ENCODE assay signal across 9 mouse cellular contexts in the genomic region with DNA sequence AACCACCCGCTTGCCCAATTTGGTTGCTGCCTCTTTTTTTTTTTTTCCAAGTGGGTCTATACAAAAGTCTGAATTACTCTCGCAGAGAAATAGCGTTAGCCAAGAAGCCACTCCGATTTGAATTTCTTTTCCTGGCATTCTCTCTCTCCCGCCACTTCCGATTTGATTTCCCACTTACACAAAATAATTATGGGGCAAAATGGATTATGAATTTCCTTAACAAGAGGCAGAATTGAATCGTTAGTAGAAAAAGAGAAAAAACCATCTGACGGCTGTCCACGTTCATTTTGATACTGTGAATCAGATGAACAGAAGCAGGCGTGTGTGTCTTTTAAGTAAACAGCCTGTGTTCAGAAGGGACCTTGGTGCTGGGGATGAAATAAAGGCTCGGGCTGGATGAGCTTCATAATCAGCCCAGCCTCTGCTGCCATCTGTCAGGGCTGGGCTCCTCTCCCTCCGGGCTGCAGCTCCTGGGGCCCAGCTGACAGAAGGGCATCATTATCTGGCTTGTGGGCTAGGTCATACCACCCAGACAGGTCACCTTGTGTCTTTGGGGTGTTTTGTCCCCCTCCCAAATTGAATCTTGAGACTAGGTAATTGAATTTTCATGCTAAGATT.
DNase-seq lines count a peak whose midpoint lies in the region; ATAC-seq and TF ChIP-seq lines count a peak whose summit lies in the region.
"Had no signal": no experiment of that assay in that cellular context is flagged by ENCODE, and none has a peak within 500 bp of the region (broad histone marks: within the 10 kb centered on the region; RNA-seq: fewer than 3 reads in every experiment).

No protein-coding gene starts in this region.

- H3K36me3 ChIP-seq in lung, embryonic 15.5 days = no peaks in the 10 kb centered on the region
- H3K36me3 ChIP-seq in embryonic facial prominence, embryonic 13.5 days = no peaks in the 10 kb centered on the region
- no peaks in the 10 kb centered on the region for H3K36me3 ChIP-seq in liver, embryonic 11.5 days (ENCODE audit: control insufficient read depth, insufficient read depth, low read length)
- H3K36me3 ChIP-seq: limb, embryonic 15.5 days had no signal

- H3K4me2 ChIP-seq in lung, embryonic 15.5 days = peak overlapping the region; percentile 4; the same call in 1 of the 2 replicates
- peak overlapping the region; percentile 10 for H3K4me2 ChIP-seq in embryonic facial prominence, embryonic 13.5 days
- no peak overlapping the region for H3K4me2 ChIP-seq in liver, embryonic 11.5 days
- H3K4me2 ChIP-seq: limb, embryonic 15.5 days had no signal

- 36% methylated on average over 12 of the region's 12 CpGs for WGBS in lung, embryonic 15.5 days
- WGBS in lung, adult 2 months = 43% methylated on average over 12 of the region's 12 CpGs
- 35% methylated on average over 12 of the region's 12 CpGs for WGBS in embryonic facial prominence, embryonic 13.5 days
- WGBS in liver, embryonic 11.5 days = 70% methylated on average over 12 of the region's 12 CpGs

- TF ChIP-seq CTCF in lung, adult 2 months (IDR thresholded peaks at IDR 0.05; ENCODE audit: insufficient read depth, low read length) = no peak

- no peaks in the 10 kb centered on the region for H3K27me3 ChIP-seq in lung, embryonic 15.5 days
- no peaks in the 10 kb centered on the region for H3K27me3 ChIP-seq in embryonic facial prominence, embryonic 13.5 days
- no peaks in the 10 kb centered on the region for H3K27me3 ChIP-seq in liver, embryonic 11.5 days (replicated peaks; ENCODE audit: control insufficient read depth, insufficient read depth, low read length)
- H3K27me3 ChIP-seq: limb, embryonic 15.5 days had no signal

- ATAC-seq in lung, embryonic 15.5 days (ENCODE audit: borderline replicate concordance, extremely low read depth, low FRiP score, low TSS enrichment) = no peak
- ATAC-seq in embryonic facial prominence, embryonic 13.5 days (ENCODE audit: insufficient number of reproducible peaks, insufficient read depth, low FRiP score, low TSS enrichment, low read depth) = no peak
- peak; percentile 78 for ATAC-seq in liver, embryonic 11.5 days (replicated peaks; ENCODE audit: low FRiP score)

- no peak overlapping the region for H3K27ac ChIP-seq in lung, embryonic 15.5 days
- no peak overlapping the region for H3K27ac ChIP-seq in embryonic facial prominence, embryonic 13.5 days
- no peak overlapping the region for H3K27ac ChIP-seq in liver, embryonic 11.5 days (ENCODE audit: low read depth, low read length)
- H3K27ac ChIP-seq: limb, embryonic 15.5 days had no signal

- no peaks in the 10 kb centered on the region for H3K9me3 ChIP-seq in lung, embryonic 15.5 days
- H3K9me3 ChIP-seq in embryonic facial prominence, embryonic 13.5 days = no peaks in the 10 kb centered on the region
- H3K9me3 ChIP-seq in liver, embryonic 11.5 days (ENCODE audit: control insufficient read depth, low read length) = no peaks in the 10 kb centered on the region
- H3K9me3 ChIP-seq: limb, embryonic 15.5 days had no signal

- H3K4me3 ChIP-seq in lung, embryonic 15.5 days = no peak overlapping the region
- no peak overlapping the region for H3K4me3 ChIP-seq in lung, adult 2 months (replicated peaks; ENCODE audit: extremely low read depth, low read depth, low read length)
- H3K4me3 ChIP-seq in embryonic facial prominence, embryonic 13.5 days = no peak overlapping the region
- H3K4me3 ChIP-seq in liver, embryonic 11.5 days (ENCODE audit: low read depth, low read length) = no peak overlapping the region
- H3K4me3 ChIP-seq: limb, embryonic 15.5 days had no signal

- no peak for TF ChIP-seq POLR2A in lung, adult 2 months (IDR thresholded peaks at IDR 0.05; ENCODE audit: borderline replicate concordance, extremely low read depth, low read depth, low read length)

- no peak for DNase-seq in lung, adult 2 months
- no peak for DNase-seq in liver, embryonic 11.5 days (ENCODE audit: low spot score)
- DNase-seq in retina, embryonic 14.5 days (ENCODE audit: low spot score) = peak; percentile 71
- DNase-seq in urinary bladder, postnatal 4 days (ENCODE audit: low spot score in 2 of 2) = no peak
- no peak for DNase-seq in urinary bladder, postnatal 25 days (ENCODE audit: low spot score)
- DNase-seq: heart, postnatal 10 days had no signal

- no peaks in the 10 kb centered on the region for H3K4me1 ChIP-seq in lung, embryonic 15.5 days
- H3K4me1 ChIP-seq in lung, adult 2 months (ENCODE audit: control insufficient read depth, insufficient read depth, low read length) = no peaks in the 10 kb centered on the region
- peaks cover 12% of the 10 kb centered on the region for H3K4me1 ChIP-seq in embryonic facial prominence, embryonic 13.5 days
- H3K4me1 ChIP-seq in liver, embryonic 11.5 days (replicated peaks; ENCODE audit: control insufficient read depth, insufficient read depth, low read length) = peaks cover 2% of the 10 kb centered on the region; the same call in 1 of the 2 replicates
- H3K4me1 ChIP-seq: limb, embryonic 15.5 days had no signal

- H3K9ac ChIP-seq in lung, embryonic 15.5 days = no peak overlapping the region
- H3K9ac ChIP-seq in embryonic facial prominence, embryonic 13.5 days = no peak overlapping the region; the same call in 1 of the 2 replicates
- no peak overlapping the region for H3K9ac ChIP-seq in liver, embryonic 11.5 days (ENCODE audit: low read depth, low read length)
- H3K9ac ChIP-seq: limb, embryonic 15.5 days had no signal
